Mouse (Mus musculus) liver, adult 2 months (tissue): ENCODE results near the gene Trim54. TPM values are rescaled to one million over a fixed set of nuclear protein-coding genes. Genes with fewer than 3 reads are reported as not detected.

Experiments used
- DNase-seq: peaks from one replicate; pipeline ENCODE4 v3.0.0-alpha.2; 2011; ENCODE audit warnings: low read depth, low spot score; ENCODE audit errors: extremely low read depth
- H3K27ac ChIP-seq: fragments of 200-500 bp; replicated peaks from 2 replicates; pipeline ENCODE4 v1.5.1; 2012; ENCODE audit warnings: low read depth, mild to moderate bottlenecking, control low read depth, inconsistent platforms, low read length; ENCODE audit not compliant: insufficient read depth
- H3K27me3 ChIP-seq: fragments of 200-500 bp; 2 replicates; pipeline ENCODE4 v1.6.1; 2012; ENCODE audit warnings: mild to moderate bottlenecking, moderate library complexity, low read length, inconsistent platforms; ENCODE audit not compliant: control insufficient read depth, insufficient read depth
- H3K36me3 ChIP-seq: fragments of 200-500 bp; 2 replicates; pipeline ENCODE4 v1.6.1; 2012; ENCODE audit warnings: low read length, inconsistent platforms; ENCODE audit not compliant: control insufficient read depth, insufficient read depth
- H3K4me1 ChIP-seq: fragments of 200-500 bp; 2 replicates; pipeline ENCODE4 v1.6.1; 2011; ENCODE audit warnings: low read length; ENCODE audit not compliant: control insufficient read depth, insufficient read depth
- H3K4me3 ChIP-seq: fragments of 200-500 bp; 2 replicates; pipeline ENCODE4 v1.5.1; 2011; ENCODE audit warnings: low read depth, mild to moderate bottlenecking, control low read depth, low read length, moderate library complexity; ENCODE audit not compliant: insufficient read depth
- H3K79me2 ChIP-seq: fragments of 200-500 bp; 2 replicates; pipeline ENCODE4 v1.6.1; 2012; ENCODE audit warnings: inconsistent platforms, mild to moderate bottlenecking, low read length, moderate library complexity; ENCODE audit not compliant: control insufficient read depth, insufficient read depth
- H3K9ac ChIP-seq: fragments of 200-500 bp; 2 replicates; pipeline ENCODE4 v1.6.1; 2012; ENCODE audit warnings: low read depth, mild to moderate bottlenecking, control low read depth, inconsistent platforms, low read length
- CTCF ChIP-seq: fragments of 200-500 bp; IDR thresholded peaks from 2 replicates; pipeline ENCODE4 v1.5.1; 2011; ENCODE audit warnings: low read depth, low read length, control low read depth
- POLR2A ChIP-seq: fragments of 200-500 bp; IDR thresholded peaks from 2 replicates; pipeline ENCODE4 v1.6.1; 2011; ENCODE audit warnings: low read length, control low read depth; ENCODE audit not compliant: insufficient read depth; ENCODE audit errors: extremely low read depth
- WGBS: fragments of 180-500 bp; shearing (Covaris S2); methylation state at CpG from one replicate; pipeline ENCODE4 v1.1.7; 2018; 5-methylcytosine and 5-hydroxymethylcytosine counted together
- polyA plus RNA-seq: library from polyadenylated mRNA; depleted of rRNA; stranded (reverse); fragments of >200 nt; gene quantifications from 2 replicates; pipeline ENCODE4 v1.2.3, GENCODE M21; 2012
- total RNA-seq: library from RNA; depleted of rRNA; stranded (reverse); fragments of >200 nt; gene quantifications from 2 replicates; pipeline ENCODE4 v1.2.3, GENCODE M21; 2014

The Trim54 gene
- total and polyA plus RNA-seq, 2 experiments, result 0.28 TPM; not detected in 1

DNA sequence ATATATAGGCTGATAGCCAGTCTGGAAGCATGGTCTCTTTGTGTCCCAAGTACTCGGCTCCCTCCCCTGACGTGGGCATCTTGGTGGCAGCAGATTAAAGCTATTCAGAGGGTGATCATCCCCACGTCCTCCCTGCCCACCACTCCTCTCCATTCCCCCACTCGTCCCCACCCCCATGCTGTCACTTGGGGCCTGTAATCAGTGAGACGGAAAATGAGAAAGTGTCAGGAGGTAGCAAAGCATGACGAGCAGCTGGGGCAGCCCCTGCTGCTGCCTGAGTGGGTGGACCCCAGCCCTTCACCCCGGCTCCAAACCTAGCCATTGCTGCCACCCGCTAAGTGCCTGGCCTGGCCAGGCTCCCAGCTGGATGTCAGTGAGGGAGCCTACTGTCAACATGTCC lies 32.6 kb upstream of the Trim54 start:
- no peak overlapping the region for H3K4me3 ChIP-seq
- H3K9ac ChIP-seq, result no peak overlapping the region
- H3K4me1 ChIP-seq, result no peaks in the 10 kb centered on the region
- WGBS, result 67% methylated on average over 8 of the region's 8 CpGs
- H3K36me3 ChIP-seq, result no peaks in the 10 kb centered on the region
- no peak for TF ChIP-seq CTCF
- TF ChIP-seq POLR2A, result no peak
- no peaks in the 10 kb centered on the region; the same call in 1 of the 2 replicates for H3K27me3 ChIP-seq
- no peak overlapping the region for H3K27ac ChIP-seq
- H3K79me2 ChIP-seq, result no peaks in the 10 kb centered on the region
- no peak for DNase-seq

- WGBS, result 59% methylated on average over 7 of the region's 7 CpGs
- TF ChIP-seq CTCF (no peak), POLR2A (no peak)
- H3K4me3 ChIP-seq, result no peak overlapping the region
Measured at GRCm38 (mm10) chr5:31086606-31087005, 29.9 kb upstream of the Trim54 start.

DNA sequence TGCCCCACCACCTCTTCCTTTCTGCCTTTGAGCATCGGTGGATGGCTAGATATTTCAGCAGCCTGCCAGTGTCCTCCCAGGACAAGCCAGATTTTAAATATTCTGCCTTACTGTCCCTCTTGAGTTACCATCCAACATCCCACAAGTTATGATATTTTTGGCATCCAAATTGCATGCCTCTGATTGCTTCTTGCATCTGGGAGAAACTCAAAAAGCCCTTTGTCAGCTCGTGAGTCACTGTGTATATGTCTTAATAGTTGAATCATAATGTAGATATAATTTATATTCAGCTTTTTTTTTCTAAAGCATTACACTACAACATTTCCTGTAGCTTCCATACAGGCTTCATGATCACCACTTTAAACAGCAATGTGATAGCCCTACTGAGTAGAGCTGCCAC lies 29.4 kb upstream of the Trim54 start:
- Histone ChIP-seq H3K9ac (no peak overlapping the region), H3K27ac (no peak overlapping the region), H3K36me3 (no peaks in the 10 kb centered on the region), H3K27me3 (peaks cover 2% of the 10 kb centered on the region; the same call in 1 of the 2 replicates), H3K79me2 (no peaks in the 10 kb centered on the region), H3K4me3 (no peak overlapping the region), H3K4me1 (no peaks in the 10 kb centered on the region)
- whole genome bisulfite sequencing, result 80% methylated on average over 2 of the region's 2 CpGs
- no peak for TF ChIP-seq CTCF
- TF ChIP-seq POLR2A, result no peak
- no peak for DNase-seq

More at GRCm38 (mm10) chr5:31086606-31087005, 29.9 kb upstream of the Trim54 start:
- H3K27me3 ChIP-seq, result no peaks in the 10 kb centered on the region; the same call in 1 of the 2 replicates
- H3K4me1 ChIP-seq, result no peaks in the 10 kb centered on the region
- no peaks in the 10 kb centered on the region for H3K36me3 ChIP-seq
- no peak overlapping the region for H3K27ac ChIP-seq
- H3K9ac ChIP-seq, result no peak overlapping the region
- no peak for DNase-seq
- no peaks in the 10 kb centered on the region for H3K79me2 ChIP-seq

DNA sequence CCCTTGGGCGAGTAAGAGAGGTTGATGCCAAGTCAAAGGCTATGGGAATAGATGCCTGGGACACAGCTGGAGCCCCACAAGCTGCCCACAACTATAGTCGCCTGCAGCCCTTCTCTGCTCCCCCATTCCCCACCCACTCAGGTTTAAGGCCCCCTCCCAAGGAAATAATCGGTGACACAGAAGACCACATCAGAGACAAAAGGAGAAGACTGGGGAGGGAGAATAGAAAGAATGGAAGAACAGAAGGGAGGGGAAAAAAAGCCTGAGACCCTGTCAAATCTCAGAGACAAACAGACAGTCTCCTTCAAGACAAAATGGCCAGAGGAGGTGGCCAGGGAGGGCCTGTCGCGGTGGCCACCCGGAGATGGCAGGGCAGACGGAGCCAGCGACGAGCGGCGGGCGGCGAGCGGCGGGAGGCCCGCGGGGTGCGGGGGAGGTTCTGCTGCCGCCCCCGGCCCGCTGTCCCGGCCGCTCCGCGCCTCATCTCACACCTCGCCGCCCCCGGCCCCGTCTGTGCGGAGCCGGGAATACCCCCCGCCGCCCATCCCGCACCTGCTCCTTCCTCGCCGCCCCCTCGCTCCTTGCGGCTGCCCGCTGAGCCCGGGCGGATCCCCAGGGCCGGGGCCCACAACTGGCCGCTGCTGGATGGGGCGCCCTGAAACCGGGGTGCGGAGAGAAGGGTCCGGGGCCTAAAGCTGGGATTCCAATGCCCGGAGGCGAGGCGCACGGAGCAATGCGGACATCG lies 24.1 kb upstream of the Trim54 start:
- TF ChIP-seq POLR2A, result no peak
- TF ChIP-seq CTCF, result no peak
- peak overlapping the region; percentile 59 for H3K9ac ChIP-seq
- 15% methylated on average over 36 of the region's 53 CpGs for WGBS
- no peak overlapping the region for H3K27ac ChIP-seq
- DNase-seq, result no peak
- peak overlapping the region; percentile 59; the same call in 1 of the 2 replicates for H3K4me3 ChIP-seq
- peaks cover 10% of the 10 kb centered on the region for H3K4me1 ChIP-seq
- no peaks in the 10 kb centered on the region for H3K36me3 ChIP-seq
- no peaks in the 10 kb centered on the region for H3K79me2 ChIP-seq
- peaks cover 11% of the 10 kb centered on the region for H3K27me3 ChIP-seq

DNA sequence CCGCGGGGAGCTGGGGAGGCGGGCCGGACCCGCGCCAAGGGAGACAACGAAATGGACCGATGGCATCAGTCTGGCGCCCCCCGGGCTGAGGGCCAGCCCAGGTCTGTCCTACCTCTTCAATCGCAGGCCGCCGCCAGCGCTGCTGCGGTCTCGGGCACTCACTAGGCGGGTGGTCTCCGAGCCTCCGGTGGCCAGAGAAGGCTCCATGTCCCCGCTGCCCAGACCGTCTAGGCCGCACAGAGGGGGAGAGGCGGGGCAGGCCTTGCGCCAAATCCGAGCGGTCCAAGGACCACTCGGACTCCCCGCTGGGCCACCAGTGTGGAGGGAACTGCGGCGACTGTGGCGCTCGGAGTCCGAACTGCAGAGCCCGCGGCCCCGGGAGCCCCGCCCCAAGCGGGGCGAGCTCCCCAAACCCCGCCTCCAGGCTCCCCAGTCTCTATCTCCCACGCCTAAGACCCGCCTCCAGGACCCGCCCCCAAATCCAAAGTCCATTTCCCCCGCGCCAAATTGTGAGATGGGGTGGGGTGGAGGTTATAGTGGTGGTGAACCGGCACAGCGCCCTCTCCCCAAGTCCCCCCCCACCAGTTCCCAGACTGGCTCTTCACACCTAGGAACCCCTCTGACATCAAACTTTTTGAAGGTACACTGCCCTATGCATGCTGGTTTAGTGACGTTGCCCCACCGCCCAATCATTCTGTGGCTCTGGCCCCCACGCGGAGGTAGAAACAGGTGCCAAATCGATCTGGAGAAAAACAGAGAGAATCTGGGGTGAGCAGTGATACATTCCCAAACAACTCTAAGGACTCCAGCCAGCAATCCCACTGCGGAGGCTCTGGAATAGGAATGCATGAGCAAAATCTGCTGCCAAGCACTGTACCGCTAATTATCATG lies 23.1 kb upstream of the Trim54 start:
- no peaks in the 10 kb centered on the region for H3K79me2 ChIP-seq
- 2% methylated on average over 53 of the region's 54 CpGs for WGBS

More for the DNA sequence above, 23.1 kb upstream of the Trim54 start:
- Histone ChIP-seq H3K27ac (peak overlapping the region; percentile 45; the same call in 1 of the 2 replicates), H3K4me3 (peak overlapping the region; percentile 59), H3K4me1 (peaks cover 10% of the 10 kb centered on the region), H3K27me3 (peaks cover 11% of the 10 kb centered on the region), H3K9ac (peak overlapping the region; percentile 56; the same call in 1 of the 2 replicates), H3K36me3 (no peaks in the 10 kb centered on the region)
- peak; percentile 70 for DNase-seq
- TF ChIP-seq POLR2A (no peak), CTCF (no peak)
